Mouse (Mus musculus) stomach, postnatal 0 days (tissue): ENCODE results near the gene Med12l.

Experiments
- CTCF ChIP-seq: IDR thresholded peaks from 2 replicates; pipeline ENCODE4 v1.5.1; 2016; ENCODE audit warnings: antibody characterized with exemption, low read depth, mild to moderate bottlenecking, moderate library complexity
- EP300 ChIP-seq: optimal IDR thresholded peaks from 2 replicates; pipeline ENCODE3; 2016; ENCODE audit warnings: antibody characterized with exemption

- TF ChIP-seq CTCF (no peak), EP300 (no peak)
These were observed 299.9 kb downstream of the Med12l start for GRCm38 (mm10) chr3:59305518-59305917.
